Mouse (Mus musculus): Measurements from ENCODE around the gene 9430015G10Rik. TPM values are rescaled to one million over a fixed set of nuclear protein-coding genes. Genes with fewer than 3 reads are reported as not detected.

Gene 9430015G10Rik
- total RNA-seq, 2 experiments from 2014 or later, result 24.9 to 27.2 TPM

GRCm38 (mm10) chr4:156169129-156169528, 59.3 kb downstream of the 9430015G10Rik start:
- no peak for DNase-seq (ENCODE audit: low spot score in 2 of 2)

- DNase-seq (ENCODE audit: low spot score in 2 of 2), result no peak
These were observed 62.0 kb downstream of the 9430015G10Rik start for GRCm38 (mm10) chr4:156171828-156172227.

Other genes starting within 250 kb of the 9430015G10Rik start
- gene Tas1r3, start 246.6 kb upstream of the 9430015G10Rik start, total RNA-seq (2021), result under 1 TPM; 0.30 to 0.35 TPM
- 10 to 100 TPM; 31.9 to 33.2 TPM for gene Cptp, start 240.5 kb upstream of the 9430015G10Rik start, total RNA-seq (2021)
- gene Ints11, start 240.4 kb upstream of the 9430015G10Rik start, total RNA-seq (2021), result 10 to 100 TPM; 29.0 to 33.8 TPM
- 10 to 100 TPM; 45.8 to 54.9 TPM for gene Pusl1, start 218.2 kb upstream of the 9430015G10Rik start, total RNA-seq (2021)
- 100 to 1,000 TPM; 105 to 120 TPM for gene Acap3, start 218.2 kb upstream of the 9430015G10Rik start, total RNA-seq (2021)
- gene Ube2j2, start 166.2 kb upstream of the 9430015G10Rik start, total RNA-seq (2021), result 10 to 100 TPM; 68.2 to 70.8 TPM
- gene C1qtnf12, start 147.7 kb upstream of the 9430015G10Rik start, total RNA-seq (2021), result 10 to 100 TPM; 15.7 to 16.8 TPM
- 10 to 100 TPM in 1 of 2 experiments, 1 to 10 TPM in 1; 9.3 to 10.3 TPM for gene B3galt6, start 117.3 kb upstream of the 9430015G10Rik start, total RNA-seq (2021)
- gene Sdf4, start 117.1 kb upstream of the 9430015G10Rik start, total RNA-seq (2021), result 100 to 1,000 TPM; 202 to 203 TPM
- 1 to 10 TPM in 1 of 2 experiments, under 1 TPM in 1; 0.94 to 1.4 TPM for gene Tnfrsf4, start 96.1 kb upstream of the 9430015G10Rik start, total RNA-seq (2021)
- gene Tnfrsf18, start 83.8 kb upstream of the 9430015G10Rik start, total RNA-seq (2021), result not detected
- gene Ttll10, start 50.6 kb upstream of the 9430015G10Rik start, total RNA-seq (2021), result under 1 TPM; 0.33 to 0.35 TPM
- under 1 TPM; 0.67 to 0.84 TPM for gene Rnf223, start 20.5 kb downstream of the 9430015G10Rik start, total RNA-seq (2021)
- gene Agrn, start 87.5 kb downstream of the 9430015G10Rik start, total RNA-seq (2021), result 100 to 1,000 TPM; 118 to 120 TPM
- under 1 TPM in 1 of 2 experiments, not detected in 1; 0.74 TPM for gene Isg15, start 90.8 kb downstream of the 9430015G10Rik start, total RNA-seq (2021)
- gene AW011738, start 93.3 kb downstream of the 9430015G10Rik start, total RNA-seq (2021), result 1 to 10 TPM; 5.4 to 6.5 TPM
- gene Perm1, start 105.9 kb downstream of the 9430015G10Rik start, total RNA-seq (2021), result under 1 TPM; 0.15 to 0.40 TPM
- gene Plekhn1, start 124.9 kb downstream of the 9430015G10Rik start, total RNA-seq (2021), result 10 to 100 TPM; 37.5 to 38.8 TPM
- 10 to 100 TPM; 69.5 to 71.7 TPM for gene Noc2l, start 126.0 kb downstream of the 9430015G10Rik start, total RNA-seq (2021)
- gene Samd11, start 145.7 kb downstream of the 9430015G10Rik start, total RNA-seq (2021), result 1 to 10 TPM; 4.5 to 5.6 TPM
- gene Vmn2r-ps159, start 221.1 kb downstream of the 9430015G10Rik start, total RNA-seq (2021), result not detected